Mouse (Mus musculus): Measurements from ENCODE around the gene U2af2.

DNA sequence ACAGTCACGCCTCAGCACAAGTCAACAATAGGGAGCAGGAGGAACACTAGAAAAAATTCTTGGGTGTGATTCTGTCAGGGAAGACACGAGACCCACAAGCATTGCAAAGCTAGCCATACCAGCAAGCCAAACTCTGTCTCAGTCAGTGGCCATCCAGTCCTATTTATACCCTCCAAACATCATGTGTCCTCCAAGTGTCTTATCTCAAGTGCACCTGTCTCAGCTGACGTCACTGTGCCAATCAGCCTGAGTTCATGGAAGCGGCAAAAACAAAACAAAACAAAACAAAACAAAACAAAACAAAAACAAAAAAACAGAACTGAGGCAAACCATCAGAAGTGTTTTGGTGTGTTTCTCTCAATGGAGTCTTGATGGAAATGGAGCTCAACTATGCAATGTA is 46.3 kb downstream of the U2af2 start:
- TF ChIP-seq CEBPB (IDR thresholded peaks at IDR 0.05; ENCODE audit: insufficient read depth, poor library complexity, severe bottlenecking): no peak
- no peak for TF ChIP-seq POLR2A (IDR thresholded peaks at IDR 0.05; ENCODE audit: insufficient read length, low read depth)
- no peak for TF ChIP-seq POLR2AphosphoS2 (IDR thresholded peaks at IDR 0.05; ENCODE audit: insufficient read length, low read depth)
- no peak for TF ChIP-seq SRF (IDR thresholded peaks at IDR 0.05; ENCODE audit: control insufficient read depth, insufficient read length, low read depth)
- TF ChIP-seq MAX (IDR thresholded peaks at IDR 0.05; ENCODE audit: low read depth): no peak
- no peak for TF ChIP-seq E2F4 (IDR thresholded peaks at IDR 0.05; ENCODE audit: insufficient read depth)
- TF ChIP-seq TCF12 (IDR thresholded peaks at IDR 0.05; ENCODE audit: insufficient read depth, poor library complexity, severe bottlenecking): no peak
- peak; percentile 27 to 76 (median 75) for TF ChIP-seq MYOD1 (IDR thresholded peaks at IDR 0.05; ENCODE audit: control insufficient read depth in 1 of 3, insufficient read length in 2 of 3, low read depth in 2 of 3)
- no peak for TF ChIP-seq USF1 (IDR thresholded peaks at IDR 0.05; ENCODE audit: low read depth)
- no peak for TF ChIP-seq REST (IDR thresholded peaks at IDR 0.05; ENCODE audit: insufficient read depth, insufficient read length)
- no peak for TF ChIP-seq TCF3 (IDR thresholded peaks at IDR 0.05; ENCODE audit: insufficient read length, low read depth)
